Mouse (Mus musculus): ENCODE data around the gene Thumpd3. TPM values are rescaled to one million over a fixed set of nuclear protein-coding genes. Genes with fewer than 3 reads are reported as not detected.

Gene Thumpd3
- total RNA-seq, 4 experiments from 2014 or later = 13.5 to 21.3 (median 16.4) TPM

GRCm38 (mm10) chr6:113077569-113078030 is 31.6 kb downstream of the Thumpd3 start:
- no peak for DNase-seq (ENCODE audit: low spot score in 2 of 2)

- DNase-seq (ENCODE audit: low spot score in 2 of 2) = peak in 1 of 2 experiments; percentile 7
Measured at GRCm38 (mm10) chr6:113078031-113078721, 32.2 kb downstream of the Thumpd3 start.

- peak; percentile 25 to 45 for DNase-seq (ENCODE audit: low spot score in 2 of 2)
Measured at GRCm38 (mm10) chr6:113079492-113079891, 33.5 kb downstream of the Thumpd3 start.

- DNase-seq (ENCODE audit: low spot score in 2 of 2) = no peak
Measured at GRCm38 (mm10) chr6:113082229-113082628, 36.2 kb downstream of the Thumpd3 start.

- no peak for DNase-seq (ENCODE audit: low spot score in 2 of 2)
Measured at GRCm38 (mm10) chr6:113084590-113084989, 38.6 kb downstream of the Thumpd3 start.

- DNase-seq (ENCODE audit: low spot score in 2 of 2) = no peak
Measured at GRCm38 (mm10) chr6:113093206-113093605, 47.2 kb downstream of the Thumpd3 start.

GRCm38 (mm10) chr6:113095547-113095946 is 49.5 kb downstream of the Thumpd3 start:
- no peak for DNase-seq (ENCODE audit: low spot score in 2 of 2)

GRCm38 (mm10) chr6:113097662-113098061 is 51.6 kb downstream of the Thumpd3 start:
- DNase-seq (ENCODE audit: low spot score in 2 of 2) = no peak

- peak; percentile 79 to 80 for DNase-seq (ENCODE audit: low spot score in 2 of 2)
Measured at GRCm38 (mm10) chr6:113099640-113100289, 53.7 kb downstream of the Thumpd3 start.

GRCm38 (mm10) chr6:113102541-113102940 is 56.5 kb downstream of the Thumpd3 start:
- DNase-seq (ENCODE audit: low spot score in 2 of 2) = no peak

- peak in 1 of 2 experiments; percentile 15 for DNase-seq (ENCODE audit: low spot score in 2 of 2)
Measured at GRCm38 (mm10) chr6:113103765-113104164, 57.7 kb downstream of the Thumpd3 start.

GRCm38 (mm10) chr6:113109378-113109777 is 63.4 kb downstream of the Thumpd3 start:
- DNase-seq (ENCODE audit: low spot score in 2 of 2) = no peak

GRCm38 (mm10) chr6:113109956-113110355 is 63.9 kb downstream of the Thumpd3 start:
- no peak for DNase-seq (ENCODE audit: low spot score in 2 of 2)

Other genes with a start within 250 kb of the Thumpd3 start
- gene Srgap3, start 99.0 kb upstream of the Thumpd3 start, total RNA-seq (2022) = under 1 TPM; 0.27 to 0.67 (median 0.48) TPM
- 10 to 100 TPM; 21.8 to 26.2 (median 23.5) TPM for gene Setd5, start 31.1 kb downstream of the Thumpd3 start, total RNA-seq (2022)
- gene Lhfpl4, start 149.2 kb downstream of the Thumpd3 start, total RNA-seq (2022) = under 1 TPM; 0.34 to 0.46 (median 0.40) TPM
- gene Mtmr14, start 191.6 kb downstream of the Thumpd3 start, total RNA-seq (2022) = 10 to 100 TPM; 14.2 to 17.0 (median 16.3) TPM
- not detected for gene Cpne9, start 236.1 kb downstream of the Thumpd3 start, total RNA-seq (2022)

Measured in gastrocnemius, adult 8-10 months (tissue).